Mouse (Mus musculus): ENCODE results near the gene Lrrc37a. TPM values are rescaled to one million over a fixed set of nuclear protein-coding genes. Genes with fewer than 3 reads are reported as not detected.

Lrrc37a gene
- polyA plus RNA-seq, 1 experiment, result 0.01 TPM

- Histone ChIP-seq H3K4me3 (ENCODE audit: control insufficient read depth, insufficient read depth, low read length) (no peak overlapping the region), H3K27ac (ENCODE audit: control insufficient read depth, insufficient read depth, low read length) (no peak overlapping the region), H3K4me1 (replicated peaks; ENCODE audit: control insufficient read depth, insufficient read depth, low read length) (no peaks in the 10 kb centered on the region), H3K27me3 (ENCODE audit: control insufficient read depth, insufficient read depth, low read length) (no peaks in the 10 kb centered on the region), H3K36me3 (ENCODE audit: control insufficient read depth, insufficient read depth, low read length) (no peaks in the 10 kb centered on the region; the same call in 1 of the 2 replicates)
- DNase-seq, result no peak
- TF ChIP-seq CTCF (IDR thresholded peaks at IDR 0.05; ENCODE audit: borderline replicate concordance, control insufficient read depth, extremely low read depth, insufficient read depth, low read length, poor library complexity), result no peak
- TF ChIP-seq POLR2A (IDR thresholded peaks at IDR 0.05; ENCODE audit: control insufficient read depth, extremely low read depth, insufficient read depth, low read length, poor library complexity), result no peak
Observed at GRCm38 (mm10) chr11:103404618-103405017, 99.8 kb downstream of the Lrrc37a start.

GRCm38 (mm10) chr11:103403776-103404175, 100.6 kb downstream of the Lrrc37a start:
- 79% methylated on average over 4 of the region's 4 CpGs for WGBS
- no peaks in the 10 kb centered on the region for H3K4me1 ChIP-seq (replicated peaks; ENCODE audit: control insufficient read depth, insufficient read depth, low read length)
- H3K4me3 ChIP-seq (ENCODE audit: control insufficient read depth, insufficient read depth, low read length), result no peak overlapping the region
- H3K36me3 ChIP-seq (ENCODE audit: control insufficient read depth, insufficient read depth, low read length), result no peaks in the 10 kb centered on the region; the same call in 1 of the 2 replicates
- DNase-seq, result peak; percentile 13
- TF ChIP-seq CTCF (IDR thresholded peaks at IDR 0.05; ENCODE audit: borderline replicate concordance, control insufficient read depth, extremely low read depth, insufficient read depth, low read length, poor library complexity) (no peak), POLR2A (IDR thresholded peaks at IDR 0.05; ENCODE audit: control insufficient read depth, extremely low read depth, insufficient read depth, low read length, poor library complexity) (no peak)
- H3K27me3 ChIP-seq (ENCODE audit: control insufficient read depth, insufficient read depth, low read length), result no peaks in the 10 kb centered on the region
- H3K27ac ChIP-seq (ENCODE audit: control insufficient read depth, insufficient read depth, low read length), result no peak overlapping the region

GRCm38 (mm10) chr11:103402738-103403137, 101.7 kb downstream of the Lrrc37a start:
- no peak for TF ChIP-seq POLR2A (IDR thresholded peaks at IDR 0.05; ENCODE audit: control insufficient read depth, extremely low read depth, insufficient read depth, low read length, poor library complexity)
- TF ChIP-seq CTCF (IDR thresholded peaks at IDR 0.05; ENCODE audit: borderline replicate concordance, control insufficient read depth, extremely low read depth, insufficient read depth, low read length, poor library complexity), result no peak
- no peaks in the 10 kb centered on the region for H3K27me3 ChIP-seq (ENCODE audit: control insufficient read depth, insufficient read depth, low read length)
- DNase-seq, result no peak
- 93% methylated on average over 5 of the region's 5 CpGs for WGBS
- H3K27ac ChIP-seq (ENCODE audit: control insufficient read depth, insufficient read depth, low read length), result no peak overlapping the region
- H3K36me3 ChIP-seq (ENCODE audit: control insufficient read depth, insufficient read depth, low read length), result no peaks in the 10 kb centered on the region; the same call in 1 of the 2 replicates
- H3K4me3 ChIP-seq (ENCODE audit: control insufficient read depth, insufficient read depth, low read length), result no peak overlapping the region
- no peaks in the 10 kb centered on the region for H3K4me1 ChIP-seq (replicated peaks; ENCODE audit: control insufficient read depth, insufficient read depth, low read length)

GRCm38 (mm10) chr11:103402198-103402597, 102.2 kb downstream of the Lrrc37a start:
- WGBS, result 87% methylated on average over 2 of the region's 2 CpGs
- no peak overlapping the region for H3K4me3 ChIP-seq (ENCODE audit: control insufficient read depth, insufficient read depth, low read length)
- no peak overlapping the region for H3K27ac ChIP-seq (ENCODE audit: control insufficient read depth, insufficient read depth, low read length)
- no peaks in the 10 kb centered on the region; the same call in 1 of the 2 replicates for H3K36me3 ChIP-seq (ENCODE audit: control insufficient read depth, insufficient read depth, low read length)
- TF ChIP-seq POLR2A (IDR thresholded peaks at IDR 0.05; ENCODE audit: control insufficient read depth, extremely low read depth, insufficient read depth, low read length, poor library complexity) (no peak), CTCF (IDR thresholded peaks at IDR 0.05; ENCODE audit: borderline replicate concordance, control insufficient read depth, extremely low read depth, insufficient read depth, low read length, poor library complexity) (peak; percentile 83; the same call in 1 of the 2 replicates)
- no peaks in the 10 kb centered on the region for H3K4me1 ChIP-seq (replicated peaks; ENCODE audit: control insufficient read depth, insufficient read depth, low read length)
- H3K27me3 ChIP-seq (ENCODE audit: control insufficient read depth, insufficient read depth, low read length), result no peaks in the 10 kb centered on the region
- peak; percentile 70 for DNase-seq

Other genes with a start within 250 kb of the Lrrc37a start
- gene Map3k14, start 237.1 kb downstream of the Lrrc37a start, polyA plus RNA-seq (2012; rRNA removed), result 40.7 and 41.3 TPM in 2 replicates
- gene Arhgap27, start 140.9 kb downstream of the Lrrc37a start, polyA plus RNA-seq (2012; rRNA removed), result 124 and 125 TPM in 2 replicates
- 43.6 and 46.4 TPM in 2 replicates for gene Plekhm1, start 91.9 kb downstream of the Lrrc37a start, polyA plus RNA-seq (2012; rRNA removed)
- gene Gm884, start 116.5 kb upstream of the Lrrc37a start, polyA plus RNA-seq (2012; rRNA removed), result not detected in 2 replicates
- gene Lyzl6, start 134.3 kb upstream of the Lrrc37a start, polyA plus RNA-seq (2012; rRNA removed), result not detected in 2 replicates
- gene Rprml, start 145.0 kb upstream of the Lrrc37a start, polyA plus RNA-seq (2012; rRNA removed), result 0.09 TPM in 1 of 2 replicates, not detected in the other
- gene Gosr2, start 193.3 kb upstream of the Lrrc37a start, polyA plus RNA-seq (2012; rRNA removed), result 99.8 and 101 TPM in 2 replicates
- 0.13 and 0.15 TPM in 2 replicates for gene Wnt9b, start 245.2 kb upstream of the Lrrc37a start, polyA plus RNA-seq (2012; rRNA removed)